Mouse (Mus musculus) urinary bladder, postnatal 25 days (tissue): ENCODE measurements around the gene Vgll3.
A peak's percentile ranks its signal among the peaks of the same experiment; 100 is the strongest.

ENCODE experiments used
- DNase-seq: peaks from one replicate; pipeline ENCODE4 v3.0.0; 2022; ENCODE audit warnings: low spot score

The Vgll3 gene

DNA sequence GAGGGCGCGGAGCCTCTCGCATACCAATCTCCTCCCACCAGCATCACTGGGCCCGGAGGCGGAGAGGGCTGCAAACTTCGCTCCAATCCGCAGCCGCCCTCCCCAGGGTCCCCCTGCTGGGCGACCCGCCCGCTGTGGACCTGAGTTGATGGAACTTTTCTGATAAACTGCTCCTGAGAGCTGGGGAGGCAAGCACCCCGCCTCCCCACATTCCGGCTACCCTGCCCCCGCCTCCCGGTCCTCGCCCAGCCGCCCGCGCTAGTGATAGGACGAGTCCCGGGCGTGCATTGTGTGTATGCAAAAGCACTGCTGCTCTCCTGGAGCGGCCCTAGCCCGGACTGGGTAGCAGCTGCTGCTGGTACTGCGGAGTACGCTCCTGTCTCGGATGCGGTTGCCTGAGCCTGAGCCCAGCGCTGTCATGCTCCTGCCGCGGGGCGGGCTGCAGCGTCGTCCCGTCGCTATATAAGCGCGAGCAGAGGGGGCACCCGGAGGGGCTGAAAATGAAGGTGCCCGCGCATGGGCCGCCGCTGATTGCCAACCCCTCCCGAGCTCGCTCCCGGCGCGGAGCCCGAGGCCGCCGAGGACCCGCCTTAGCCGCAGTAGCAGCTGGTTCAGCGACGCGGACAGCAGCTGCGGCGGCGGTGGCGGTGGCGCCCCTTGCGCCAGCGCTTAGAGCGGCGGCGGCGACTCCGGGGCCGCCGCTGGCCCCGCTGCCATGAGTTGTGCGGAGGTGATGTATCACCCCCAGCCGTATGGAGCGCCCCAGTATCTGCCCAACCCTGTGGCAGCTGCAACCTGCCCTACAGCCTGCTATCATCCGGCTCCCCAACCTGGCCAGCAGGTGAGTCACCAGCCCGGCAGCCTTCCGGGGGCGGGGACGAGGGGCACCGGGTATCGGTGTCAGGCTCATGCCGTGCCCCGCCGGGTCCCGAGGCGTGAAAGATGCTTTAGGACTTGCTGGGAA, at the start of gene Vgll3:
Vgll3 (plus strand) TSS at position 340 of the 964 bp plus-strand sequence.
- peak; percentile 65 for DNase-seq

DNA sequence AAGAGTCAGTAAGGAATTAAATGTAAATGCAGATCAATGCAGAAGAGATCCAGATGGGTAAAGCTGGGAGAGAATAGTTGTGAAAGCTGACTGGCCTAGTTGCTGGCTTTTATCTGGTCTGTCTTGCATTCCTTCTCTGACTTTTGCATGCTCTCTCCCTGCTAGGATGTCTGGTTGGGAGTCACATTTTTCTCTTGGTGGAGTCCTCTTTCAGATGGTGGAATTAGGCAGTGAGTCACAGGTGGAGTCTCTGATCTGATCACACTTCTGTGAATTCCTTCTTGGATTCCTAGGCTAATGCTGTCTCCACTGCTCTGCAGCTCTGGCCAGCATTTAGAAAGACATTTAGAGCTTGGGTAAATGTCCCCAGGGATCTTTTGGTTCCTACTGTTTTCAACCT, 49.1 kb upstream of the Vgll3 start:
- no peak for DNase-seq

- no peak for DNase-seq
Measured at GRCm38 (mm10) chr16:65785959-65786358, 29.1 kb upstream of the Vgll3 start.

DNA sequence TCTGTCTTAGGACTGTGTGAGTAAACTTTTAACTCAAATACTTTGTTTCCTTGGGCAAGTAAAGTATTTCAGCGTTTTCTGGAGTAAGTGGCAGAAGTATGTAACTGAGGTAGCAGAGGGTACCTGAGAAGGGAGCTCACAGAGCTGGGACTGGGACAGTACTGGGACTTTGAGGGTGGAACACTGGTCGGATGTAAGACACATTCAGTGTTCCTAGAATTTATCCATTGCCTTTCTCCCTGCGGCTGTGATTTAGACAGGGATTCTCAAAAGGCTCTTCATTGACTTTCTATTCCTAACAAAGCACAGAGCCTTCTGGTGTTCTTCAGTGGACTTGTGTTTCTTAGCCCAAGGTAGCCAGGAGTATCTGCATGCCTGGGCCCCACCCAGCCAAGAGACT, 1.0 kb downstream of the Vgll3 start:
- no peak for DNase-seq

DNA sequence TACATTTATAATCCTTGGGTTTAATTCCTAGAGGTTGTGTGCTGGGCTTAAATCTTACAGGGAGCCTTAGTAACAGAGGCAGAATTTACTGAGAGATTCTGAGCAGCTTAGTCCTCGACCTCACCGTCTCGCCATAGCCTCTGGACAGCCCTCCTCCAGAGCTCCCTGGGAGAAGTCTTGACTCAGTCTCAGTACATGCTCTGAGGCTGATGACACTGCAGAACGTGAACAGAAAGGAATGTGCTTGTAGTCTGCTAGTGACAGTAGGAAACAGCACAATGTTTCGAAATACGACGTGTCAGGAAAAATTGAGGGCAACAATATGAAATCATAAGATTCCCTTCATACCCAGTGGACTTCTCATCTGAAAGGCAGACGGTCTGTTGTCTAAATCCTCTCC, 3.7 kb downstream of the Vgll3 start:
- peak; percentile 10 for DNase-seq

DNA sequence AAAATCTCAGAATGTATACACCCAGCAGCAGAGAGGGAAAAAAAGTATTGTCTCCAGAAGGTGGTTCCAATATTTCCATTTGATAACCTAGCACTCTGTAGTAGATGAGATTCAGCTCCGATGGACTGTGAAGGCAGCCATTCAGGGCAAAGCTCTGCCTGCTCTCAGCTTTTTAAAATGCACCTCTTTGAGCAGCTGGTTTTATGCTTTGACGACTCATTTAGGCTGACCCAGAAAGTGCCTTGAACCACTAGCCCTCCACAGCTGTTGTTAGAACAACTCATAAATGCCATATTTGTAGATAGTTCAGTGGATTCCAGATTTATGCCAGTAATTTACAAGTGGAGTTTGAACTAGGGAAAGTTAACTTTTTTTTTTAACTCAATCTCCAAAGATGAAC, 5.7 kb downstream of the Vgll3 start:
- no peak for DNase-seq

DNA sequence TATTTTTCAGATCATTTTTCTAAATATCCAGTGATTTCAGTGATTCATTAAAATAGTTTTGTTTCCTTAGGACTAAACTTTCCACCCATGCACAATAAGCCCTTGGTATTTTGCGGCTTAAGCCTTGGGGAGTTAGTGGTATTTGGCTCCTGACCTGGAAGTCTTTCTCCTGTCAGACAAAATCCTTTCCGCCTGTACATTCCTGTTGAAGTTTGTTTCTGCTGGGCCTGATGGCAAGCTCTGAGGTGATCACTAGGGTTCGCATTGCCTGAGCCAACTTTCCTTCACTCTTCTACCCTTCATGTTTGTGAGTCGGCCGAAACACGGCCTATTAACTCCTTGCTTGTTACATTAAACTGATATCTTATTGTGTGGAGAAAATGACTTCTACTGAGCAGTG, 8.7 kb downstream of the Vgll3 start:
- DNase-seq = no peak

- DNase-seq = peak; percentile 20
Measured at GRCm38 (mm10) chr16:65828141-65828565, 13.1 kb downstream of the Vgll3 start.

- DNase-seq = no peak
Measured at GRCm38 (mm10) chr16:65829096-65829495, 14.0 kb downstream of the Vgll3 start.

GRCm38 (mm10) chr16:65834721-65835120, 19.7 kb downstream of the Vgll3 start:
- no peak for DNase-seq

GRCm38 (mm10) chr16:65850126-65850525, 35.1 kb downstream of the Vgll3 start:
- DNase-seq = no peak

- no peak for DNase-seq
Measured at GRCm38 (mm10) chr16:65864471-65864870, 49.4 kb downstream of the Vgll3 start.

DNA sequence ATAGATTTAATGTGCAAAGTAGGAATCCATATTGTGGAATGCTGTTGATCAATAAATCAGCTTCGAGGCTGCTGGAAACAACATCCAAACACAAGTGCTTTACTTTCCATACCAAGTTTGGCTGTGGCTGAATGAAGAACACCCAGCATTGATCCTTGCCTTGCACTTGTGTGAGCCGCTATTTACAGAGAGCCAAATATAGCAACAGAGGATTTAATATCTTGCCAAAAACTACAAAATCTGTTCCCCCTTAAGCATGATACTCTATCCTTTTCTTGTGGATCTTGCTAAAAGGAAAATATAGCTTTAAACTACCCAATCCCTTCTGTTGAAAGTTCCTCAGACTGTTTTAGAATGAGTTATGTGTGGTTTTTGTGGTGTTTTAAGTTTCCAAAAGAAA, 52.9 kb downstream of the Vgll3 start:
- no peak for DNase-seq

DNA sequence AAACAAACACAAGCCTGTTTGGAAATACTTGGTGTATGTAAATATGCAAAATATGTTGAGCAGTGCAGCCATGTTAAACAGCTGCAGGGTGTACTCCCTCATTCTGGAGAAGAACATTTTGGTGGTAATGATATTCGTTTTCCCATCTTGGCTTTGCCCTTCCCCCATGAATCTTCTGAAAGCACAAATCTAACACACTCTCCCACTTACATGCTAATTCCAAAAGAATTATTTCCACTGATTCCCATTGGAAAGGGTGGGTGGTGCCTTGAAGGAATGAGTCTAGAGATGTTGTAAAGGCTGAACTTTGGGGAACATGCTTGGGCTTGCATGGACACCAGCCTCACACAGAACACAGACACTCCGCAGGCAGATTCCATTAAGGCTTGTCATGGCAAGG, 53.9 kb downstream of the Vgll3 start:
- DNase-seq = no peak

- DNase-seq = no peak
Measured at GRCm38 (mm10) chr16:65888940-65889339, 73.9 kb downstream of the Vgll3 start.
